Mouse (Mus musculus) midbrain, postnatal 0 days (tissue): ENCODE results near the gene Cabp2. TPM values are rescaled to one million over a fixed set of nuclear protein-coding genes. Genes with fewer than 3 reads are reported as not detected.
"Not testable (repeated sequence)": the region's sequence is repeated elsewhere in the genome, so short reads cannot be mapped to it uniquely, and the experiment has no call there.

Experiments
- ATAC-seq: fragments of 200-750 bp; cut with Nextera tagmentation; 2 replicates; pipeline ENCODE4 v1.8.0; 2017; ENCODE audit warnings: moderate number of reproducible peaks, mild to moderate bottlenecking, moderate TSS enrichment, moderate library complexity; ENCODE audit not compliant: low FRiP score
- DNase-seq: peaks from one replicate; pipeline ENCODE4 v3.0.0-alpha.2; 2015; ENCODE audit warnings: low spot score
- H3K27ac ChIP-seq: fragments of 300-500 bp; sonication (generic); 2 replicates; pipeline ENCODE4 v1.5.1; 2014; ENCODE audit warnings: low read depth, mild to moderate bottlenecking, low read length, mixed read lengths
- H3K27me3 ChIP-seq: fragments of 300-500 bp; sonication (generic); 2 replicates; pipeline ENCODE4 v1.6.1; 2014; ENCODE audit warnings: low read length, control low read depth, mixed read lengths; ENCODE audit not compliant: insufficient read depth
- H3K36me3 ChIP-seq: fragments of 300-500 bp; sonication (generic); 2 replicates; pipeline ENCODE4 v1.6.1; 2014; ENCODE audit warnings: low read length, control low read depth, mixed read lengths; ENCODE audit not compliant: insufficient read depth
- H3K4me1 ChIP-seq: fragments of 300-500 bp; sonication (generic); 2 replicates; pipeline ENCODE4 v1.6.1; 2014; ENCODE audit warnings: mild to moderate bottlenecking, control low read depth, antibody characterized with exemption, low read length, mixed read lengths; ENCODE audit not compliant: insufficient read depth
- H3K4me2 ChIP-seq: fragments of 300-500 bp; sonication (generic); 2 replicates; pipeline ENCODE4 v1.6.1; 2014; ENCODE audit warnings: low read depth, mild to moderate bottlenecking, low read length, mixed read lengths; ENCODE audit not compliant: poor library complexity, severe bottlenecking
- H3K4me3 ChIP-seq: fragments of 300-500 bp; sonication (generic); 2 replicates; pipeline ENCODE4 v1.5.1; 2014; ENCODE audit warnings: low read depth, mild to moderate bottlenecking, low read length, moderate library complexity
- H3K9ac ChIP-seq: fragments of 300-500 bp; sonication (generic); replicated peaks from 2 replicates; pipeline ENCODE4 v1.6.1; 2014; ENCODE audit warnings: mild to moderate bottlenecking, low read length, moderate library complexity, mixed read lengths; ENCODE audit not compliant: poor library complexity, severe bottlenecking
- H3K9me3 ChIP-seq: fragments of 300-500 bp; sonication (generic); 2 replicates; pipeline ENCODE4 v1.6.1; 2016; ENCODE audit warnings: low read length, control low read depth
- CTCF ChIP-seq: IDR thresholded peaks from 2 replicates; pipeline ENCODE4 v1.5.1; 2016; ENCODE audit warnings: antibody characterized with exemption, mild to moderate bottlenecking
- WGBS: fragments of 180-500 bp; shearing (Covaris S2); extraction: QIAGEN DNeasy Blood & Tissue Kit; methylation state at CpG from one replicate; pipeline ENCODE4 v1.1.7; 2014; 5-methylcytosine and 5-hydroxymethylcytosine counted together
- polyA plus RNA-seq: library from polyadenylated mRNA; unstranded; fragments of >200 nt; fragmentation: Nextera tagmentation; extraction: Ambion mirVana; gene quantifications from 2 replicates; pipeline ENCODE4 v1.2.1, GENCODE M21; 2015
- total RNA-seq: library from RNA; depleted of rRNA; stranded (reverse); fragments of >200 nt; gene quantifications from 2 replicates; pipeline ENCODE4 v1.2.3, GENCODE M21; 2014

The Cabp2 gene
- total and polyA plus RNA-seq, 2 experiments from 2014 or later = not detected

GRCm38 (mm10) chr19:4129462-4129861, 48.1 kb downstream of the Cabp2 start:
- Histone ChIP-seq H3K9me3 (no peaks in the 10 kb centered on the region), H3K36me3 (peaks cover 37% of the 10 kb centered on the region), H3K4me2 (no peak overlapping the region), H3K9ac (no peak overlapping the region), H3K27me3 (no peaks in the 10 kb centered on the region), H3K4me1 (peaks cover 12% of the 10 kb centered on the region; the same call in 1 of the 2 replicates), H3K4me3 (no peak overlapping the region), H3K27ac (no peak overlapping the region)
- WGBS = 98% methylated on average over 7 of the region's 7 CpGs
- TF ChIP-seq CTCF = no peak
- DNase-seq (no peak), ATAC-seq (no peak)

- no peak for TF ChIP-seq CTCF
- WGBS = 95% methylated on average over 4 of the region's 4 CpGs
- no peak overlapping the region for H3K27ac ChIP-seq
- ATAC-seq = no peak
- no peaks in the 10 kb centered on the region for H3K27me3 ChIP-seq
- H3K4me1 ChIP-seq = peaks cover 12% of the 10 kb centered on the region; the same call in 1 of the 2 replicates
- no peak for DNase-seq
- no peaks in the 10 kb centered on the region for H3K9me3 ChIP-seq
- no peak overlapping the region for H3K4me3 ChIP-seq
- no peak overlapping the region for H3K4me2 ChIP-seq
- H3K9ac ChIP-seq = no peak overlapping the region
- peaks cover 37% of the 10 kb centered on the region for H3K36me3 ChIP-seq
These were observed 48.7 kb downstream of the Cabp2 start for GRCm38 (mm10) chr19:4130106-4130505.

DNA sequence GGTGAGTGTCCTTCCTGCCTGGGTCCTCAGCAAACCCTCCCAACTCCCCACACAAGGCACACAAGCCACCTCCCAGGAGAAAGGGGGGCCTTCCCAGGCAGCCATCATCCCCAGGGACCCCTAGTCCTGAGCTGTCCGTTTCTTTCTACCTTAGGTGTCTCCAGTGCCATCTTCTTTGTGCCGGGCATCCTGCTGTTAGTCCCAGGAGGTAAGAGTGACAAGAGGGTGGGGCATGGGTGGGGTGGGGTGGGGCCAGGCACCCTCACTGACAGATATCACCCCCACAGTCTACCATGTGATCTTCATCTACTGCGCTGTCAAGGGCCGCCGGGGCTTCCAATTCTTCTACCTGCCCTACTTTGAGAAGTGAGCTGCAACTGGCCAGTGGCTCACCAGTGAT, 49.7 kb downstream of the Cabp2 start:
- H3K4me3 ChIP-seq = no peak overlapping the region
- H3K9ac ChIP-seq = no peak overlapping the region
- no peaks in the 10 kb centered on the region for H3K9me3 ChIP-seq
- ATAC-seq = no peak
- H3K36me3 ChIP-seq = peaks cover 37% of the 10 kb centered on the region
- whole genome bisulfite sequencing = 98% methylated on average over 5 of the region's 5 CpGs
- no peak for TF ChIP-seq CTCF
- peaks cover 12% of the 10 kb centered on the region; the same call in 1 of the 2 replicates for H3K4me1 ChIP-seq
- H3K27me3 ChIP-seq = no peaks in the 10 kb centered on the region
- no peak overlapping the region for H3K27ac ChIP-seq
- H3K4me2 ChIP-seq = no peak overlapping the region
- no peak for DNase-seq

- Histone ChIP-seq H3K4me1 (0 out of 2 replicates have a peak, but pooled peaks cover 9% of the 10 kb centered on the region), H3K27me3 (no peaks in the 10 kb centered on the region), H3K9me3 (no peaks in the 10 kb centered on the region), H3K36me3 (peaks cover 37% of the 10 kb centered on the region), H3K4me2 (no peak overlapping the region), H3K4me3 (no peak overlapping the region), H3K27ac (no peak overlapping the region), H3K9ac (no peak overlapping the region)
- ATAC-seq (no peak), DNase-seq (no peak)
- TF ChIP-seq CTCF = no peak
- WGBS = 85% methylated on average over 2 of the region's 2 CpGs
These were observed 50.4 kb downstream of the Cabp2 start for GRCm38 (mm10) chr19:4131768-4132167.

DNA sequence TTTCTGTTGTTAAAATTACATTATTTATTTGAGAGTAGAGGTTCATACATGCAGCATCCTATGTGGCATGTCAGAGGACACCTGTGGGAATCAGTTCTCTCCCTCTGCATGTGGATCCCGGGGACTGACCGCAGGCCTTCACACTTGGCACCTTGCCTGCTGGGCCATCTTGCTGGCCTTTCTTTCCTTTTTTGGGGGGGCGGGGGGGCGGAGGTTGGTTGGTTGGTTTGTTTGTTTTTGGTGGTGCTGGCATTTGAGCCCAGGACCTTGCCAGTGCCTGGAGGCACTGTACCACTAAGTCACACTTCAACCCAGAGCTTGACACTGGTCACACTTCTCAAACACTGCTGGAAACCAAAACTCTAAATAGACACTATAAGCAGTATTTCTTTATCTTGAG, 53.0 kb downstream of the Cabp2 start:
- ATAC-seq (no peak), DNase-seq (no peak)
- Histone ChIP-seq H3K9me3 (no peaks in the 10 kb centered on the region), H3K4me2 (no peak overlapping the region), H3K9ac (no peak overlapping the region), H3K4me3 (no peak overlapping the region), H3K4me1 (no peaks in the 10 kb centered on the region), H3K27ac (no peak overlapping the region), H3K36me3 (peaks cover 28% of the 10 kb centered on the region), H3K27me3 (no peaks in the 10 kb centered on the region)
- 88% methylated on average over 4 of the region's 4 CpGs for WGBS
- TF ChIP-seq CTCF = no peak

- H3K4me1 ChIP-seq, H3K9me3 ChIP-seq, H3K27me3 ChIP-seq, H3K9ac ChIP-seq, H3K4me3 ChIP-seq, DNase-seq, H3K4me2 ChIP-seq, ATAC-seq, H3K27ac ChIP-seq: not testable (repeated sequence)
- 82% methylated on average over 6 of the region's 6 CpGs for WGBS
- peaks cover 19% of the 10 kb centered on the region for H3K36me3 ChIP-seq
These were observed 54.0 kb downstream of the Cabp2 start for GRCm38 (mm10) chr19:4135229-4135962.
